Mouse (Mus musculus) bone marrow macrophage, adult 2 months (primary cell): ENCODE measurements around the gene Fam222b.

Experiments used
- CTCF ChIP-seq: IDR thresholded peaks from 2 replicates; pipeline ENCODE4 v1.5.1; 2012; ENCODE audit warnings: low read depth, mild to moderate bottlenecking, low read length, moderate library complexity
- POLR2A ChIP-seq: IDR thresholded peaks from 2 replicates; pipeline ENCODE4 v1.6.1; 2012; ENCODE audit warnings: mild to moderate bottlenecking, low read depth, low read length, borderline replicate concordance

GRCm38 (mm10) chr11:78073577-78074276 is 20.7 kb upstream of the Fam222b start:
- no peak for TF ChIP-seq CTCF
- no peak for TF ChIP-seq POLR2A
